ENCODE assay signal across 14 mouse cellular contexts in the genomic region with DNA sequence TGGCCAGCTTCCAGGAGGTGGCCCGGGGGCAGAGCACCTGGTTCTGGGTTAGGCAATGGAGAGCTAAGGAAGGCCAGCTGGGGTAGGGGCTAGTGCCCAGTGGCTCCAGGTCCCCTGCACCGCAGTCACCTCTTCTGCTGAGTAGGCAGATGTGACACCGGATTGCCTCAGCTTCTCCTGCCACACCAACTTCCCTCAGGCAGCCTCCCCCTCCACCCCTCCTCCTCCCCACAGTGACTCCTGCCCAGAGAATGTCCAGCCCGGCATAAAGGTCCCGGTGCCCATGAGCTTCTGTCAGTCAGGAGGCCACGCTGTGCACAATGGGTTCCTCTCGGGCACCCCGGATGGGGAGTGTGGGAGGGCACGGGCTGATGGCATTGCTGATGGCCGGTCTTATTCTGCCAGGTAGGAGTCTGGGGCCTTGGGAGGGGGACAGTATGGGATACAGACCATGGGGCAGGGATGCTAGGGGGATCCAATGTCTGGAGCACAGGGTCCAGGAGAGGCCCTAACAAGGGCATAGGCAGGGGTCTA. TPM values are rescaled to one million over a fixed set of nuclear protein-coding genes. Genes with fewer than 3 reads are reported as not detected.
DNase-seq lines count a peak whose midpoint lies in the region; ATAC-seq and TF ChIP-seq lines count a peak whose summit lies in the region.
"Had no signal": no experiment of that assay in that cellular context is flagged by ENCODE, and none has a peak within 500 bp of the region (broad histone marks: within the 10 kb centered on the region; RNA-seq: fewer than 3 reads in every experiment).

A gene (plus strand): TSS at position 248 of the 534 bp plus-strand sequence.

- peak within 1 kb of the TSS; percentile 2; the same call in 1 of the 2 replicates for H3K9ac ChIP-seq in heart, embryonic 11.5 days (ENCODE audit: low read depth, low read length)
- no peak within 1 kb of the TSS for H3K9ac ChIP-seq in kidney, postnatal 0 days (ENCODE audit: low read depth, low read length)
- H3K9ac ChIP-seq in stomach, postnatal 0 days (ENCODE audit: low read length), result peak within 1 kb of the TSS; percentile 13; the same call in 1 of the 2 replicates
- H3K9ac ChIP-seq: limb, embryonic 13.5 days; lung, embryonic 14.5 days had no signal

- CTCF ChIA-PET in Patski (lab: Charles Lee), result interaction anchor here (1.1 to 2.6 kb wide), 5 partner anchors 8 to 36 kb away, joined by 3 to 7 read pairs (median 4); no protein-coding TSS in a partner anchor

- H3K4me3 ChIP-seq in heart, embryonic 11.5 days (ENCODE audit: low read depth, low read length), result no peak within 1 kb of the TSS
- H3K4me3 ChIP-seq in kidney, postnatal 0 days (replicated peaks; ENCODE audit: low read depth, low read length), result no peak within 1 kb of the TSS
- H3K4me3 ChIP-seq in stomach, postnatal 0 days (ENCODE audit: low read depth, low read length), result no peak within 1 kb of the TSS
- H3K4me3 ChIP-seq: limb, embryonic 13.5 days; megakaryocyte, embryonic 14.5 days had no signal

- intact Hi-C loops in left cerebral cortex, postnatal 4 days (cut with DNase I), result no loop called here

- no peaks in the 10 kb centered on the region for H3K27me3 ChIP-seq in heart, embryonic 11.5 days (ENCODE audit: control insufficient read depth, insufficient read depth, low read length)
- no peaks in the 10 kb centered on the region for H3K27me3 ChIP-seq in kidney, postnatal 0 days (ENCODE audit: insufficient read depth, low read length)
- H3K27me3 ChIP-seq in Patski, result no peaks in the 10 kb centered on the region
- no peaks in the 10 kb centered on the region for H3K27me3 ChIP-seq in stomach, postnatal 0 days (ENCODE audit: control insufficient read depth, insufficient read depth, low read length)
- H3K27me3 ChIP-seq: limb, embryonic 13.5 days had no signal

- DNase-seq in heart, adult 18-20 months, result no peak
- DNase-seq in kidney, postnatal 0 days (ENCODE audit: low spot score), result no peak
- no peak for DNase-seq in kidney, postnatal 25 days
- no peak for DNase-seq in Patski (ENCODE audit: low read depth, low spot score)
- DNase-seq in stomach, postnatal 0 days (ENCODE audit: low spot score), result no peak
- DNase-seq in left cerebral cortex, postnatal 4 days, result no peak
- DNase-seq: cerebellum, postnatal 14 days; lung, embryonic 14.5 days had no signal

- POLR2A ChIA-PET in Patski (lab: Charles Lee), result interaction anchor here (0.9 kb wide), 1 partner anchor 318 kb away, joined by 3 read pairs; no protein-coding TSS in a partner anchor

- H3K36me3 ChIP-seq in heart, embryonic 11.5 days (ENCODE audit: control insufficient read depth, insufficient read depth, low read length), result no peaks in the 10 kb centered on the region
- no peaks in the 10 kb centered on the region for H3K36me3 ChIP-seq in kidney, postnatal 0 days (ENCODE audit: insufficient read depth, low read length)
- no peaks in the 10 kb centered on the region for H3K36me3 ChIP-seq in stomach, postnatal 0 days (ENCODE audit: control insufficient read depth, insufficient read depth, low read length)
- H3K36me3 ChIP-seq: limb, embryonic 13.5 days had no signal

- H3K27ac ChIP-seq in heart, embryonic 11.5 days (ENCODE audit: low read depth, low read length), result 0 out of 2 replicates have a peak within 1 kb of the TSS, but pooled peaks have one; percentile 24
- no peak within 1 kb of the TSS for H3K27ac ChIP-seq in kidney, postnatal 0 days
- H3K27ac ChIP-seq in stomach, postnatal 0 days (replicated peaks), result peak within 1 kb of the TSS; percentile 35; the same call in 1 of the 2 replicates
- H3K27ac ChIP-seq: limb, embryonic 13.5 days had no signal

- ATAC-seq in heart, embryonic 11.5 days (replicated peaks; ENCODE audit: insufficient number of reproducible peaks, low FRiP score, low TSS enrichment), result no peak
- ATAC-seq in kidney, postnatal 0 days (replicated peaks; ENCODE audit: low FRiP score, low read depth), result 0 out of 2 replicates have a peak, but pooled peaks have one; percentile 23
- ATAC-seq in Patski, result peak; percentile 33
- ATAC-seq in stomach, postnatal 0 days (ENCODE audit: low FRiP score, low TSS enrichment), result no peak
- ATAC-seq: hindbrain, embryonic 16.5 days had no signal

- in situ Hi-C loops in Patski (cut with MboI; ENCODE audit: low pct_unique_long_range_greater_than_20kb), result no loop called here

- 72% methylated on average over 10 of the region's 10 CpGs for WGBS in heart, embryonic 11.5 days (ENCODE audit: insufficient replicate concordance)
- 76% methylated on average over 10 of the region's 10 CpGs for WGBS in kidney, postnatal 0 days
- WGBS in stomach, postnatal 0 days, result 76% methylated on average over 10 of the region's 10 CpGs

- TF ChIP-seq EP300 in stomach, postnatal 0 days (optimal IDR thresholded peaks at IDR 0.05), result no peak

- TF ChIP-seq CTCF in kidney, postnatal 0 days (IDR thresholded peaks at IDR 0.05; ENCODE audit: low read depth), result no peak
- no peak for TF ChIP-seq CTCF in Patski (IDR thresholded peaks at IDR 0.05)
- TF ChIP-seq CTCF in stomach, postnatal 0 days (IDR thresholded peaks at IDR 0.05; ENCODE audit: low read depth), result no peak

- H3K4me2 ChIP-seq in heart, embryonic 11.5 days, result no peak within 1 kb of the TSS
- no peak within 1 kb of the TSS for H3K4me2 ChIP-seq in kidney, postnatal 0 days (ENCODE audit: low read length)
- H3K4me2 ChIP-seq in stomach, postnatal 0 days (replicated peaks; ENCODE audit: low read depth), result no peak within 1 kb of the TSS
- H3K4me2 ChIP-seq: limb, embryonic 13.5 days; lung, embryonic 14.5 days had no signal

- no peaks in the 10 kb centered on the region for H3K9me3 ChIP-seq in heart, embryonic 11.5 days (replicated peaks; ENCODE audit: control insufficient read depth, low read length)
- no peaks in the 10 kb centered on the region for H3K9me3 ChIP-seq in kidney, postnatal 0 days (replicated peaks; ENCODE audit: low read length)
- no peaks in the 10 kb centered on the region for H3K9me3 ChIP-seq in stomach, postnatal 0 days (ENCODE audit: control insufficient read depth, low read length)
- H3K9me3 ChIP-seq: limb, embryonic 13.5 days had no signal

- H3K4me1 ChIP-seq in heart, embryonic 11.5 days (ENCODE audit: control insufficient read depth, insufficient read depth, low read length), result peaks cover 12% of the 10 kb centered on the region
- no peaks in the 10 kb centered on the region for H3K4me1 ChIP-seq in kidney, postnatal 0 days (replicated peaks; ENCODE audit: insufficient read depth, low read length)
- no peaks in the 10 kb centered on the region for H3K4me1 ChIP-seq in stomach, postnatal 0 days (replicated peaks; ENCODE audit: control insufficient read depth, insufficient read depth)

RNA-seq across cellular contexts. Expression of the gene that starts here (rescaled TPM):
- 0.40 and 0.83 TPM in 2 replicates for polyA plus RNA-seq in heart, embryonic 11.5 days (2014; fragmentation: Nextera tagmentation; extraction: Ambion mirVana)
- total RNA-seq in heart, adult 18-20 months (2021), result under 1 TPM; 0.27 to 0.28 TPM
- polyA plus RNA-seq in kidney, postnatal 0 days (2015; fragmentation: Nextera tagmentation; extraction: Ambion mirVana), result 0.13 and 0.18 TPM in 2 replicates
- polyA plus RNA-seq in Patski (2021), result 8.6 TPM
- 106 and 139 TPM in 2 replicates for polyA plus RNA-seq in stomach, postnatal 0 days (2015; fragmentation: Nextera tagmentation; extraction: Ambion mirVana)
- total RNA-seq in left cerebral cortex, postnatal 4 days (2021), result under 1 TPM; 0.26 to 0.36 TPM
- polyA plus RNA-seq: embryonic facial prominence, embryonic 11.5 days; forebrain, embryonic 11.5 days had no signal

Comparison
In these comparisons a context has a peak if more than half of its experiments do, and no peak if none do; other contexts are left out.
1. RNA of the gene that starts here (polyA plus RNA-seq): 106 to 139 TPM in stomach, postnatal 0 days; 8.6 TPM in Patski (single experiment), 0.40 to 0.83 TPM in heart, embryonic 11.5 days and 0.13 to 0.18 TPM in kidney, postnatal 0 days; every median in the first group is over 10 times any median in the second.
2. Peak in ATAC-seq in kidney, postnatal 0 days; RNA of the gene not detected or under 1 TPM.